ENCODE assay signal across 29 mouse cellular contexts in the genomic region with DNA sequence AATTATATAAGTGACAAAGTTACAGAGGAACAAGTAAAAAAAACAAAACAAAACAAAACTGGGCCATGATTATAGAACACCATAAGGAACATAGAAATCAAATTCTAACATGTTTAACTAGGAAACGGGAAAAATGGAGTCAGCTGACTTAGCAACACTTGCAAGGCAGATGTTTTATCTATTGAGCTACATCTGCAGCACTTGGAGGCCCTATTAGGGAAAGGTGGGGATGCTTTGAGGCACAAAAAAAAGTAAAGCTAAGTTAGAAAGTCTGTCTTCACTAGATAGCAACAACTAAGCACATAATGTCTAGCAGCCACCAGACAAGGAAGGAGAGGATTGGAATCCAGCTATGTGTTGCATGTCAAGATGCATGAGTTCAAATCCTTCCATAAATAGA. TPM values are rescaled to one million over a fixed set of nuclear protein-coding genes. Genes with fewer than 3 reads are reported as not detected.
DNase-seq lines count a peak whose midpoint lies in the region; ATAC-seq and TF ChIP-seq lines count a peak whose summit lies in the region.
"Had no signal": no experiment of that assay in that cellular context is flagged by ENCODE, and none has a peak within 500 bp of the region (broad histone marks: within the 10 kb centered on the region; RNA-seq: fewer than 3 reads in every experiment).

No protein-coding gene starts in this region.

- H3K36me3 ChIP-seq in G1E (replicated peaks): peaks cover 6% of the 10 kb centered on the region
- no peaks in the 10 kb centered on the region for H3K36me3 ChIP-seq in liver, embryonic 12.5 days
- no peaks in the 10 kb centered on the region for H3K36me3 ChIP-seq in liver, postnatal 0 days (replicated peaks; ENCODE audit: insufficient read depth, low read length)
- H3K36me3 ChIP-seq: limb, embryonic 12.5 days; midbrain, embryonic 15.5 days; neural tube, embryonic 15.5 days had no signal

- peak overlapping the region; percentile 86 for H3K27ac ChIP-seq in liver, embryonic 12.5 days
- no peak overlapping the region for H3K27ac ChIP-seq in liver, postnatal 0 days (ENCODE audit: low read depth)
- H3K27ac ChIP-seq: forebrain, embryonic 13.5 days; kidney, postnatal 0 days; limb, embryonic 12.5 days; midbrain, embryonic 15.5 days; neural tube, embryonic 15.5 days had no signal

- no peak for DNase-seq in G1E (ENCODE audit: low spot score)
- DNase-seq in c-Kit-positive CD71-positive TER-119-negative erythroid progenitor cells, embryonic 14.5 days (ENCODE audit: low read depth): peak; percentile 54
- no peak for DNase-seq in liver, postnatal 0 days
- DNase-seq in layer of hippocampus, adult 18-20 months (ENCODE audit: low spot score in 2 of 2): no peak
- DNase-seq in heart, adult 18-20 months: no peak
- no peak for DNase-seq in yolk sac, embryonic 10.5 days (ENCODE audit: low spot score)
- no peak for DNase-seq in ovary, adult 18-20 months (ENCODE audit: low spot score)
- DNase-seq: adrenal gland, postnatal 36 days; cerebellum, adult 11-12 months; cerebellum, adult 9-11 months; gastrocnemius, postnatal 10 days; heart, postnatal 14 days; kidney, adult 2 months; kidney, postnatal 4 days; layer of hippocampus, adult 9-11 months; lung, adult 18-20 months; lung, postnatal 4 days; right cerebral cortex, adult 18-20 months; spleen, adult 18-20 months; thymus, postnatal 14 days had no signal

- H3K4me3 ChIP-seq in G1E (ENCODE audit: low read depth, low read length): no peak overlapping the region
- H3K4me3 ChIP-seq in liver, embryonic 12.5 days: no peak overlapping the region
- H3K4me3 ChIP-seq in liver, postnatal 0 days (ENCODE audit: low read depth, low read length): no peak overlapping the region
- H3K4me3 ChIP-seq: erythroblast, embryonic 14.5 days; forebrain, embryonic 13.5 days; limb, embryonic 12.5 days; midbrain, embryonic 15.5 days; neural tube, embryonic 15.5 days had no signal

- no peak overlapping the region for H3K9ac ChIP-seq in liver, embryonic 12.5 days
- H3K9ac ChIP-seq in liver, postnatal 0 days (replicated peaks): no peak overlapping the region
- H3K9ac ChIP-seq: forebrain, embryonic 13.5 days; limb, embryonic 12.5 days; midbrain, embryonic 15.5 days; neural tube, embryonic 15.5 days had no signal

- TF ChIP-seq EP300 in liver, postnatal 0 days (IDR thresholded peaks at IDR 0.05; ENCODE audit: low read depth): peak; percentile 77

- WGBS in liver, embryonic 12.5 days (ENCODE audit: insufficient replicate concordance): 26% methylated on average over 1 of the region's 1 CpGs
- WGBS in liver, postnatal 0 days (ENCODE audit: insufficient replicate concordance): 56% methylated on average over 1 of the region's 1 CpGs

- H3K4me2 ChIP-seq in liver, embryonic 12.5 days: peak overlapping the region; percentile 26
- H3K4me2 ChIP-seq in liver, postnatal 0 days (ENCODE audit: low read depth, low read length): no peak overlapping the region
- H3K4me2 ChIP-seq: forebrain, embryonic 13.5 days; limb, embryonic 12.5 days; midbrain, embryonic 15.5 days; neural tube, embryonic 15.5 days had no signal

- no peaks in the 10 kb centered on the region for H3K9me3 ChIP-seq in G1E (replicated peaks)
- no peaks in the 10 kb centered on the region; the same call in 1 of the 2 replicates for H3K9me3 ChIP-seq in liver, embryonic 12.5 days (replicated peaks)
- no peaks in the 10 kb centered on the region for H3K9me3 ChIP-seq in liver, postnatal 0 days (ENCODE audit: low read length)
- H3K9me3 ChIP-seq: forebrain, embryonic 13.5 days; limb, embryonic 12.5 days; midbrain, embryonic 15.5 days; neural tube, embryonic 15.5 days had no signal

- peak; percentile 34; the same call in 1 of the 2 replicates for ATAC-seq in G1E (ENCODE audit: extremely low read depth, insufficient number of reproducible peaks, low FRiP score, poor library complexity, severe bottlenecking)
- ATAC-seq in liver, embryonic 12.5 days: peak; percentile 96
- peak; percentile 87 for ATAC-seq in liver, postnatal 0 days
- ATAC-seq: forebrain, embryonic 13.5 days; hindbrain, embryonic 16.5 days; lung, postnatal 0 days; midbrain, embryonic 15.5 days had no signal

- no peak for TF ChIP-seq CTCF in G1E (IDR thresholded peaks at IDR 0.05; ENCODE audit: low read depth, low read length)
- TF ChIP-seq CTCF in liver, postnatal 0 days (IDR thresholded peaks at IDR 0.05; ENCODE audit: low read depth): no peak

- H3K4me1 ChIP-seq in G1E (ENCODE audit: insufficient read depth, low read depth, low read length): peaks cover 5% of the 10 kb centered on the region; the same call in 1 of the 2 replicates
- H3K4me1 ChIP-seq in liver, embryonic 12.5 days: peaks cover 38% of the 10 kb centered on the region
- no peaks in the 10 kb centered on the region for H3K4me1 ChIP-seq in liver, postnatal 0 days (ENCODE audit: insufficient read depth)
- H3K4me1 ChIP-seq: forebrain, embryonic 13.5 days; limb, embryonic 12.5 days; midbrain, embryonic 15.5 days; neural tube, embryonic 15.5 days had no signal

- no peaks in the 10 kb centered on the region for H3K27me3 ChIP-seq in G1E (ENCODE audit: insufficient read depth, low read length)
- no peaks in the 10 kb centered on the region for H3K27me3 ChIP-seq in liver, embryonic 12.5 days (replicated peaks)
- H3K27me3 ChIP-seq in liver, postnatal 0 days (ENCODE audit: insufficient read depth, low read length): no peaks in the 10 kb centered on the region
- H3K27me3 ChIP-seq: forebrain, embryonic 13.5 days; midbrain, embryonic 15.5 days; neural tube, embryonic 15.5 days had no signal

RNA-seq across cellular contexts. Expression of gene Sh3kbp1, which starts 29.6 kb away (rescaled TPM):
- total RNA-seq in G1E (2014; fragmentation: Nextera tagmentation) (231 and 267 TPM in 2 replicates), G1E (2017) (194 and 242 TPM in 2 replicates)
- polyA plus RNA-seq in G1E (2012): 13.3 and 13.6 TPM in 2 replicates
- polyA plus RNA-seq in liver, embryonic 12.5 days (2016; fragmentation: Nextera tagmentation; extraction: Ambion mirVana): 16.1 and 16.8 TPM in 2 replicates
- polyA plus RNA-seq in liver, postnatal 0 days (2015; fragmentation: Nextera tagmentation; extraction: Ambion mirVana): 9.0 and 9.7 TPM in 2 replicates
- total RNA-seq in layer of hippocampus, adult 18-20 months (2021): 10 to 100 TPM; 35.9 to 37.9 TPM
- 100 to 1,000 TPM; 130 to 136 TPM for total RNA-seq in heart, adult 18-20 months (2021)

Comparison
In these comparisons a context has a peak if more than half of its experiments do, and no peak if none do; other contexts are left out.
1. ATAC-seq: peak in every context shown above with its lines; median percentile 96 in liver, embryonic 12.5 days; 87 in liver, postnatal 0 days; 34 in G1E.